ENCODE assay signal across 24 mouse cellular contexts in the genomic region with DNA sequence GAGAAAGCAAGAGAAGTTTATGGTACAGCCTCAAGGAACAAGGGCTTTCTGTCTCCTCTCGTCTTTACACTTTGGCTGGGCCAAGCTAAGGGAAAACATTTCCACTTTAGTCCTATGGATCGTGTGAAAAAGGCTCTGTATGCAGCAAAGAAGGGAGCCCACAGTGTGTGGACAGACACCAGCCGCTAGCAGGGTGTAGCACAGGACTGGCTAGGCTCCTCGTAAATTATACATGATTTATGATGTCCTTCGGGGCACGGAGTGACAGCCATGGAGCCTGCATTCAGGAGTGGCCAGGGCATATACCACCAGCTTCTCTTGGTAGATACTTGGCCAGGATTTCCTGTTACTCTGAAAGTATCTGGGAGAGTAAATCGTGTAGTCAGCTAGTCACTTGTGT.
DNase-seq lines count a peak whose midpoint lies in the region; ATAC-seq lines count a peak whose summit lies in the region.
"Had no signal": no experiment of that assay in that cellular context is flagged by ENCODE, and none has a peak within 500 bp of the region (broad histone marks: within the 10 kb centered on the region; RNA-seq: fewer than 3 reads in every experiment).

No protein-coding gene starts in this region.

- peaks cover 11% of the 10 kb centered on the region; the same call in 1 of the 2 replicates for H3K36me3 ChIP-seq in heart, embryonic 15.5 days
- H3K36me3 ChIP-seq in neural tube, embryonic 12.5 days = no peaks in the 10 kb centered on the region
- H3K36me3 ChIP-seq in limb, embryonic 15.5 days = 0 out of 2 replicates have a peak, but pooled peaks cover 4% of the 10 kb centered on the region
- H3K36me3 ChIP-seq: hindbrain, embryonic 15.5 days; liver, embryonic 12.5 days; midbrain, embryonic 10.5 days had no signal

- H3K9ac ChIP-seq in heart, embryonic 15.5 days = no peak overlapping the region
- no peak overlapping the region for H3K9ac ChIP-seq in neural tube, embryonic 12.5 days
- no peak overlapping the region for H3K9ac ChIP-seq in limb, embryonic 15.5 days
- H3K9ac ChIP-seq: hindbrain, embryonic 15.5 days; liver, embryonic 12.5 days; liver, postnatal 0 days had no signal

- no peak for ATAC-seq in heart, embryonic 15.5 days (replicated peaks; ENCODE audit: insufficient number of reproducible peaks, insufficient read depth, low FRiP score, low read depth)
- peak; percentile 33; the same call in 1 of the 2 replicates for ATAC-seq in neural tube, embryonic 12.5 days (ENCODE audit: low FRiP score, low read depth)
- ATAC-seq in limb, embryonic 15.5 days (ENCODE audit: insufficient number of reproducible peaks, low FRiP score, low TSS enrichment, low read depth) = peak; percentile 79
- ATAC-seq in megakaryocyte progenitor cell, adult 5-6 weeks (replicated peaks; ENCODE audit: poor library complexity) = no peak
- ATAC-seq: forebrain, embryonic 14.5 days; liver, embryonic 12.5 days; liver, postnatal 0 days had no signal

- 77% methylated on average over 7 of the region's 7 CpGs for WGBS in heart, embryonic 15.5 days
- 54% methylated on average over 7 of the region's 7 CpGs for WGBS in neural tube, embryonic 12.5 days
- 34% methylated on average over 7 of the region's 7 CpGs for WGBS in limb, embryonic 15.5 days

- DNase-seq in heart, adult 18-20 months = no peak
- no peak for DNase-seq in neural tube, embryonic 10.5 days (ENCODE audit: extremely low spot score, low spot score)
- DNase-seq: adrenal gland, postnatal 25 days; B cell, adult 2 months; cerebellum, adult 11-12 months; cerebellum, adult 9-11 months; gastrocnemius, postnatal 14 days; heart, postnatal 14 days; kidney, adult 18-20 months; kidney, postnatal 36 days; liver, postnatal 0 days had no signal

- no peak overlapping the region for H3K4me3 ChIP-seq in heart, embryonic 15.5 days
- no peak overlapping the region for H3K4me3 ChIP-seq in neural tube, embryonic 12.5 days
- no peak overlapping the region for H3K4me3 ChIP-seq in limb, embryonic 15.5 days
- H3K4me3 ChIP-seq: heart, embryonic 10.5 days; hindbrain, embryonic 10.5 days; hindbrain, embryonic 15.5 days; layer of hippocampus, adult 2 months; liver, embryonic 12.5 days; midbrain, embryonic 10.5 days; myocyte had no signal

- no peaks in the 10 kb centered on the region for H3K9me3 ChIP-seq in heart, embryonic 15.5 days (replicated peaks)
- no peaks in the 10 kb centered on the region for H3K9me3 ChIP-seq in neural tube, embryonic 12.5 days
- H3K9me3 ChIP-seq in limb, embryonic 15.5 days = no peaks in the 10 kb centered on the region
- H3K9me3 ChIP-seq: heart, embryonic 10.5 days; hindbrain, embryonic 10.5 days; hindbrain, embryonic 15.5 days; liver, embryonic 12.5 days; midbrain, embryonic 10.5 days had no signal

- H3K27ac ChIP-seq in heart, embryonic 15.5 days = peak overlapping the region; percentile 33; the same call in 1 of the 2 replicates
- H3K27ac ChIP-seq in neural tube, embryonic 12.5 days = no peak overlapping the region
- peak overlapping the region; percentile 73 for H3K27ac ChIP-seq in limb, embryonic 15.5 days
- H3K27ac ChIP-seq: heart, embryonic 10.5 days; hindbrain, embryonic 10.5 days; hindbrain, embryonic 15.5 days; layer of hippocampus, adult 2 months; liver, embryonic 12.5 days; macrophage; midbrain, embryonic 10.5 days had no signal

- no peaks in the 10 kb centered on the region for H3K27me3 ChIP-seq in heart, embryonic 15.5 days
- H3K27me3 ChIP-seq in neural tube, embryonic 12.5 days (replicated peaks) = no peaks in the 10 kb centered on the region
- no peaks in the 10 kb centered on the region for H3K27me3 ChIP-seq in limb, embryonic 15.5 days
- H3K27me3 ChIP-seq: hindbrain, embryonic 15.5 days; liver, embryonic 12.5 days had no signal

- H3K4me1 ChIP-seq in heart, embryonic 15.5 days (replicated peaks) = peaks cover 27% of the 10 kb centered on the region
- 0 out of 2 replicates have a peak, but pooled peaks cover 3% of the 10 kb centered on the region for H3K4me1 ChIP-seq in neural tube, embryonic 12.5 days
- no peaks in the 10 kb centered on the region for H3K4me1 ChIP-seq in limb, embryonic 15.5 days
- H3K4me1 ChIP-seq: hindbrain, embryonic 10.5 days; hindbrain, embryonic 15.5 days; liver, embryonic 12.5 days; midbrain, embryonic 10.5 days had no signal

- no peak overlapping the region for H3K4me2 ChIP-seq in heart, embryonic 15.5 days
- H3K4me2 ChIP-seq in neural tube, embryonic 12.5 days (replicated peaks) = no peak overlapping the region
- no peak overlapping the region for H3K4me2 ChIP-seq in limb, embryonic 15.5 days
- H3K4me2 ChIP-seq: hindbrain, embryonic 15.5 days; liver, embryonic 12.5 days had no signal

Comparison
In these comparisons a context has a peak if more than half of its experiments do, and no peak if none do; other contexts are left out.
1. ATAC-seq: peak in neural tube, embryonic 12.5 days (single experiment) and limb, embryonic 15.5 days (single experiment); none in heart, embryonic 15.5 days (single experiment) and megakaryocyte progenitor cell, adult 5-6 weeks (single experiment).